Mouse (Mus musculus) limb, embryonic 14.5 days (tissue): ENCODE measurements around the gene Scaf1. TPM values are rescaled to one million over a fixed set of nuclear protein-coding genes. Genes with fewer than 3 reads are reported as not detected.

Source experiments
- ATAC-seq: fragments of 200-750 bp; cut with Nextera tagmentation; 2 replicates; pipeline ENCODE4 v1.8.0; 2017; ENCODE audit warnings: low read depth, moderate number of reproducible peaks, moderate TSS enrichment; ENCODE audit not compliant: low FRiP score
- DNase-seq: peaks from one replicate; pipeline ENCODE4 v3.0.0-alpha.2; 2015; ENCODE audit warnings: low spot score
- H3K27ac ChIP-seq: fragments of 300-500 bp; sonication (generic); replicated peaks from 2 replicates; pipeline ENCODE4 v1.5.1; 2014; ENCODE audit warnings: low read depth, mild to moderate bottlenecking, low read length, moderate library complexity, mixed read lengths
- H3K27me3 ChIP-seq: fragments of 300-500 bp; sonication (generic); 2 replicates; pipeline ENCODE4 v1.6.1; 2014; ENCODE audit warnings: low read length, mixed read lengths; ENCODE audit not compliant: control insufficient read depth, insufficient read depth
- H3K36me3 ChIP-seq: fragments of 300-500 bp; sonication (generic); 2 replicates; pipeline ENCODE4 v1.6.1; 2014; ENCODE audit warnings: mild to moderate bottlenecking, low read length, moderate library complexity, mixed read lengths; ENCODE audit not compliant: control insufficient read depth, insufficient read depth
- H3K4me1 ChIP-seq: fragments of 300-500 bp; sonication (generic); 2 replicates; pipeline ENCODE4 v1.6.1; 2014; ENCODE audit warnings: antibody characterized with exemption, low read length, mixed read lengths; ENCODE audit not compliant: control insufficient read depth, insufficient read depth
- H3K4me2 ChIP-seq: fragments of 300-500 bp; sonication (generic); replicated peaks from 2 replicates; pipeline ENCODE4 v1.6.1; 2014; ENCODE audit warnings: low read depth, mild to moderate bottlenecking, low read length, moderate library complexity; ENCODE audit not compliant: severe bottlenecking
- H3K4me3 ChIP-seq: fragments of 300-500 bp; sonication (generic); replicated peaks from 2 replicates; pipeline ENCODE4 v1.5.1; 2014; ENCODE audit warnings: low read length
- H3K9ac ChIP-seq: fragments of 300-500 bp; sonication (generic); 2 replicates; pipeline ENCODE4 v1.6.1; 2014; ENCODE audit warnings: mild to moderate bottlenecking, low read depth, low read length, moderate library complexity; ENCODE audit not compliant: severe bottlenecking
- H3K9me3 ChIP-seq: fragments of 300-500 bp; sonication (generic); 2 replicates; pipeline ENCODE4 v1.6.1; 2016; ENCODE audit warnings: low read length; ENCODE audit not compliant: control insufficient read depth
- POLR2A ChIP-seq: fragments of 200-500 bp; IDR thresholded peaks from 2 replicates; pipeline ENCODE4 v1.8.0; 2012; ENCODE audit warnings: inconsistent platforms, mild to moderate bottlenecking, moderate library complexity, borderline replicate concordance; ENCODE audit not compliant: insufficient read depth, insufficient read length; ENCODE audit errors: extremely low read depth
- WGBS: fragments of 180-500 bp; shearing (Covaris S2); extraction: QIAGEN DNeasy Blood & Tissue Kit; methylation state at CpG from one replicate; pipeline ENCODE4 v1.1.7; 2014; 5-methylcytosine and 5-hydroxymethylcytosine counted together
- polyA plus RNA-seq, 2 experiments: library from polyadenylated mRNA; depleted of rRNA in 1 of 2; stranded (reverse) in 1 of 2; unstranded in 1 of 2; fragments of >200 nt; fragmentation: Nextera tagmentation in 1 of 2; extraction: Ambion mirVana in 1 of 2; gene quantifications; 2 replicates each; pipeline versions ENCODE4 v1.2.1 to v1.2.3; 2012 to 2014

Scaf1 gene
- polyA plus RNA-seq, 2 experiments = 50.7 to 114 TPM

DNA sequence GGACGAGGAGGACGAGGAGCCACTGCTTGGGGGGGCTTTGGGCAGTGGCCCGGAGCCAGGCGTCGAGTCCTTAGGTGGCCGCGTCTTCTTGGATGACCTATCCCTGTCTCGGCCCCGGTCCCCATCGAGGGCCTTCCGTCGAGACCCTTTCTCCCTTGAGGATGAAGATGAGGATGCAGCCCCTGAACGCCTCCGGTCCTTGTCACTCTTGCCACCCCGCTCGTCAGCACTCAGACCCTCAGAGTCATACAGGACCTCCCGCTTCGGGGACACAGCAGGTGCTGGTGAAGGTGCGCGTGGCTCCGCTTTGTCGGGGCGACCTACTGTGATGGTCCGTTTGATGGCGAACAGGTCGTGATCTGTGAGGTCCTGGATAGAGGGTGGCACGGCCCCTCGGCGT, 9.0 kb downstream of the Scaf1 start:
- no peaks in the 10 kb centered on the region for H3K9me3 ChIP-seq
- no peak overlapping the region for H3K9ac ChIP-seq
- no peaks in the 10 kb centered on the region for H3K4me1 ChIP-seq
- TF ChIP-seq POLR2A = no peak
- no peak for DNase-seq
- no peaks in the 10 kb centered on the region for H3K27me3 ChIP-seq
- ATAC-seq = no peak
- no peak overlapping the region for H3K4me3 ChIP-seq
- 96% methylated on average over 29 of the region's 29 CpGs for WGBS
- H3K36me3 ChIP-seq = peaks cover 97% of the 10 kb centered on the region
- H3K4me2 ChIP-seq = no peak overlapping the region
- H3K27ac ChIP-seq = no peak overlapping the region

DNA sequence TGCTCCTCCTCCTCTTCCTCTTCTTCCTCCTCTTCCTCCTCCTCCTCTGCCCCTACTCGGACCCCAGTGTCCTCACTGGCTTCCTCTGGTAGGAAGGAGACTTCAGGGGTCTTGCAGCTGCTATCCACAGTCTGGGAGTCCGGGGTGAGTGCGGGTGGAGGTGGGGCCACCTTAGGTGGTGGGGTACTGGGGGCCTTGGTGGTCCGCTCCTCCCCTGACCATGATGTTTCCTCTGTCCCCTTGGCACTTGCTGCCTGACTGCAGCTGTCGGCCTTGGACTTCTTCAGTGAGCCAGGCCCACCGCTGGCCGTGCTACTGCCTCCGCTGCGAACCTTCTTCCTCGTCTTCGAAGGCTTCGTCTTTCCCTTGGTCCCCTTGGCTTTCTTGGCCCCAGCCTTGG, 9.7 kb downstream of the Scaf1 start:
- TF ChIP-seq POLR2A = no peak
- ATAC-seq = no peak

DNA sequence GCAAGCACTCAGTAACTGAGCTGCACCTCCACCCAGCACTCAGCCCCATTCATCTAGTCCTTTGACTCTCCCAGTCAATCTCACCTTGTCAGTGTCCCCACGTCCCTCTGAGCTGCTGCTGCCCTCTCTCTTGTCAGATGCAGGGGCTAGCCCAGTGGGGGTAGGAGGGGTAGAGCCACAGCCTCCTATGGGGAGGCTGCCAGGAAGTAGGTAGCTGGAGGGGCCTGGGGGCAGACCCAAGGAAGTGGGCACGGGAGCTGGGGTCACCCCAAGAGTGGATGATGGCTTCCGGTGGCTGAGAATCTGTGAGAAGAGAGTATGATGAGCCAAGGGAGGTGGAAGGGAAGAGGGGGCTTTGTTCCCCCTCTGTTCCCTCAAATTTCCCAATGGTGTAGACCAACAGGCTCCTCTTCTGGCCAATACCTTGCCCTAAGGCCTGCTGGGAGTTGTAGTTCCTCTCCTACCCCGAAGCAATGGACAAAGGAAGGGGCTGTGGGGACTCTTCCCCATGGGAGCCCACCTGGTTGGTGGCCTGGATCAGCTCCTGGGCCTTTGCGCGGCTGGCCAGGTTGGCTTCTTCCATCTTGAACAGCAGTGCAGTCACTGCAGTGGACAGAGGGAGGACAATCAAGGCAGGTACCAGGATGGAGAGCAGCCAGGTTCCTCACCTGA, 10.7 kb downstream of the Scaf1 start:
- H3K4me1 ChIP-seq = no peaks in the 10 kb centered on the region
- H3K27me3 ChIP-seq = no peaks in the 10 kb centered on the region
- DNase-seq (no peak), ATAC-seq (no peak)
- H3K27ac ChIP-seq = no peak overlapping the region
- no peak overlapping the region for H3K4me2 ChIP-seq
- H3K9ac ChIP-seq = no peak overlapping the region
- no peak for TF ChIP-seq POLR2A
- H3K36me3 ChIP-seq = peaks cover 99% of the 10 kb centered on the region
- H3K4me3 ChIP-seq = no peak overlapping the region
- H3K9me3 ChIP-seq = no peaks in the 10 kb centered on the region
- WGBS = 90% methylated on average over 6 of the region's 6 CpGs

More for the DNA sequence above, 9.7 kb downstream of the Scaf1 start:
- Histone ChIP-seq H3K9ac (no peak overlapping the region), H3K4me3 (no peak overlapping the region), H3K9me3 (no peaks in the 10 kb centered on the region), H3K4me2 (no peak overlapping the region), H3K36me3 (peaks cover 97% of the 10 kb centered on the region), H3K27ac (no peak overlapping the region), H3K27me3 (no peaks in the 10 kb centered on the region), H3K4me1 (no peaks in the 10 kb centered on the region)
- DNase-seq = no peak
- 97% methylated on average over 12 of the region's 12 CpGs for WGBS

DNA sequence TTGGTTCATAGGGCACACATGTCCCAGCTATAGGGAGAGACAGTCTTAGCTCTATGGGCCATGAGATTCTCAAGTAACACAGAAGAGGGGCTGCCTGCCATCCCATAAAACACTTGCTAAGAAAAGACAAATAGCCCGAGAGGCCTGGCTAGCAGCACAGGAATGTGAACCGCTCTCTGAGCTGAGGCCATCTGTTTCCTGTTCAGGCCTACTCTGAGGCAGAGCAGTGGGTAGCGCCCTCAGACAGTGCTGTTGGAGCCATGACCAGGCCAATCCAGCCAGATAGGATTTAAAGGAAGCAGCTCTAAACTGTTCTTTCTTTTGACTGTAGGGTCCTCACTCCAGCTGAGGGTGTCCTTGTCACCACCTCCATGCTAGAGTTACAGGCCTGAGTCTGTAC, 11.6 kb downstream of the Scaf1 start:
- H3K36me3 ChIP-seq = peaks cover 99% of the 10 kb centered on the region
- no peak for DNase-seq
- WGBS = 47% methylated on average over 3 of the region's 3 CpGs

DNA sequence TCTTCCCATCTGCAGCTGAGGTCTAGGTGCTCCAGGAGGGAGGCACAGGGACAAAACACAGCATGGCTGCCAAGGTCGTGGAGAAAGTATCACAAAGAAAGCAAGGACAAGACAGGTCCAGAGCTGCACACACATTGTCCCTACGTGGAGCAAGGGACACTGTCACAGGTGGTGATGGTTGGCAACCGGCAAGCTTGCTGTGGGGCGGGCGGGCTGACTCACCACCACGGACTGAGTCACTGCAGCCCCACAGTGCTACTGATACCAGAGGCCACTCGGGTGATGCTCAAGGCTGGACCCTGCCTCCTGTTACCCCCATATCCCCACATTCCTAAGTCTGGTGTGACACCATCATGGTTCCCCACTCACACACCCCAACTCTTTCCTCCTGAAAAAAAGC, 13.7 kb downstream of the Scaf1 start:
- H3K36me3 ChIP-seq = peaks cover 80% of the 10 kb centered on the region
- H3K4me2 ChIP-seq = no peak overlapping the region
- H3K9ac ChIP-seq = no peak overlapping the region
- no peak for TF ChIP-seq POLR2A
- H3K4me3 ChIP-seq = no peak overlapping the region
- no peak for ATAC-seq
- H3K9me3 ChIP-seq = no peaks in the 10 kb centered on the region
- 90% methylated on average over 7 of the region's 7 CpGs for WGBS
- no peak overlapping the region for H3K27ac ChIP-seq
- no peak for DNase-seq
- H3K4me1 ChIP-seq = peaks cover 8% of the 10 kb centered on the region; the same call in 1 of the 2 replicates
- H3K27me3 ChIP-seq = no peaks in the 10 kb centered on the region

More for the DNA sequence above, 11.6 kb downstream of the Scaf1 start:
- Histone ChIP-seq H3K27me3 (no peaks in the 10 kb centered on the region), H3K4me3 (no peak overlapping the region), H3K27ac (no peak overlapping the region), H3K9ac (0 out of 2 replicates have a peak overlapping the region, but pooled peaks have one; percentile 1), H3K9me3 (no peaks in the 10 kb centered on the region), H3K4me2 (no peak overlapping the region), H3K4me1 (no peaks in the 10 kb centered on the region)
- no peak for TF ChIP-seq POLR2A
- no peak for ATAC-seq
